8 mouse cellular contexts compared by ENCODE assay signal in genomic region chr2:94157592-94158519, GRCm38 (mm10). TPM values are rescaled to one million over a fixed set of nuclear protein-coding genes. Genes with fewer than 3 reads are reported as not detected.
DNase-seq lines count a peak whose midpoint lies in the region; ATAC-seq lines count a peak whose summit lies in the region.

Gene Hsd17b12, minus strand, starts transcription at chr2:94157964.

- peak; percentile 90 for ATAC-seq in megakaryocyte progenitor cell, adult 5-6 weeks (replicated peaks; ENCODE audit: poor library complexity)

- peak; percentile 100 for DNase-seq in adipocyte (ENCODE audit: low spot score)
- peak; percentile 100 for DNase-seq in embryo, embryonic 10 days (ENCODE audit: low spot score)
- DNase-seq in gastrocnemius, postnatal 10 days, result peak; percentile 96
- peak; percentile 100 for DNase-seq in induced T-regulatory cell, adult 2 months (ENCODE audit: low read depth)
- DNase-seq in left cerebral cortex, adult 9 months (ENCODE audit: low spot score in 2 of 2), result peak; percentile 100
- peak; percentile 98 for DNase-seq in right cerebral cortex, postnatal 14 days
- peak; percentile 95 to 99 for DNase-seq in urinary bladder, postnatal 36 days (ENCODE audit: low spot score in 2 of 2)

RNA-seq across cellular contexts. Expression of gene Hsd17b12, which starts in this region (rescaled TPM):
- total RNA-seq in gastrocnemius, postnatal 10 days (2021), result 10 to 100 TPM; 17.8 to 18.2 TPM
- 79.1 and 80.9 TPM in 2 replicates for total RNA-seq in megakaryocyte progenitor cell, adult 5-6 weeks (2015)
- total RNA-seq in megakaryocyte progenitor cell, adult 5-6 weeks (2017), result 108 and 119 TPM in 2 replicates

Comparison
In these comparisons a context has a peak if more than half of its experiments do, and no peak if none do; other contexts are left out.
1. Peak in every context shown above with its lines: DNase-seq and ATAC-seq.
2. RNA of gene Hsd17b12 (total RNA-seq): 79.1 to 119 TPM in megakaryocyte progenitor cell, adult 5-6 weeks; 17.8 to 18.2 TPM in gastrocnemius, postnatal 10 days; every median in the first group is over 4 times any median in the second.